Mouse (Mus musculus): ENCODE measurements around the gene 1500009C09Rik. TPM values are rescaled to one million over a fixed set of nuclear protein-coding genes. Genes with fewer than 3 reads are reported as not detected.
"Not testable (repeated sequence)": the region's sequence is repeated elsewhere in the genome, so short reads cannot be mapped to it uniquely, and the experiment has no call there.

Gene 1500009C09Rik
- total RNA-seq, 2 experiments from 2014 or later = not detected

DNA sequence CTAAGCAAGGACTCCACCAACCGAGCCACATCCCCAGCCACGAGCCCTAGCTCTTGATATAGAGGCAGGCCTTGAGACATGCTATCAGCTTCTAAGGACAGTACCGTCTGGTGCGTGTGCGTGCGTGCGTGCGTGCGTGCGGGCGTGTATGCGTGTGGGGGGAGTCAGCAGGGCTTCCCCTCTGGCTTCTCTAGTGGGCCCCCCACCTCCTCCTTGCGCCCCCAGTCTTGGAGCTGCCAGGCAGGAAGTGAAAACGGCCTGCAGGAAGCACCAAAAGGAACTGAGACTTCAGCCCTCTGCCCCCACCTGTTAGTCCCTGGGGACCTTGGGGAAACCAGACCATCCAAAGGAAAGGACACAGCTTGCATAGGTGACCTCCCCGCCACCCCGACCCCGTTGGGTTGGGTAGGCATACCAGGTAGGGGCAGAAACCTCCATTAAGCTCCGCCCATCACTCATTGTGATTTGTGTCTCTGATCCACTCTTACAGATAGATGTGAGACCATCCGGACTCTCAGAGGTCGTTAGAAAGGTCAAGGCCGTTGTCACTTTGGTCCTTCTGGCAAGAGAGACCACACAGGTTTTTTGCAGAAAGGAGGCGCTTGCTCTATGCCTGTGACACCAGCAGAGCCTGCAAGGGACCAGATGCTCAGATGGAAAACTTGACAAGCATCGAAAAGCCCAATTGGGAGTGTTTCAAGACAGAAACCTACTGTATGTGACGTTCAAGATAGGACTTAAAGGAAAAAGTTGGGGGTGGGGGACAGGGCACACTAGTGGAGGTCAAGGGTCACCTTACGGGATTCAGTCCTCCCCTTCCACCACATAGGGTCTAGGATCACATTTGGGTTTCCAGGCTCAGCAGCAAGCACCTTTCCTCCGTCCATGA is 33.2 kb upstream of the 1500009C09Rik start:
- no peak for DNase-seq

- no peak for DNase-seq
Measured at GRCm38 (mm10) chr15:82220003-82220675, 32.1 kb upstream of the 1500009C09Rik start.

GRCm38 (mm10) chr15:82221104-82221860 is 30.9 kb upstream of the 1500009C09Rik start:
- DNase-seq = no peak

- no peak for DNase-seq
Measured at GRCm38 (mm10) chr15:82223251-82223650, 28.9 kb upstream of the 1500009C09Rik start.

GRCm38 (mm10) chr15:82223657-82224601 is 28.3 kb upstream of the 1500009C09Rik start, which contains the start of gene Tnfrsf13c:
Gene Tnfrsf13c, minus strand, starts transcription at chr15:82224369.
- DNase-seq = peak; percentile 50

DNA sequence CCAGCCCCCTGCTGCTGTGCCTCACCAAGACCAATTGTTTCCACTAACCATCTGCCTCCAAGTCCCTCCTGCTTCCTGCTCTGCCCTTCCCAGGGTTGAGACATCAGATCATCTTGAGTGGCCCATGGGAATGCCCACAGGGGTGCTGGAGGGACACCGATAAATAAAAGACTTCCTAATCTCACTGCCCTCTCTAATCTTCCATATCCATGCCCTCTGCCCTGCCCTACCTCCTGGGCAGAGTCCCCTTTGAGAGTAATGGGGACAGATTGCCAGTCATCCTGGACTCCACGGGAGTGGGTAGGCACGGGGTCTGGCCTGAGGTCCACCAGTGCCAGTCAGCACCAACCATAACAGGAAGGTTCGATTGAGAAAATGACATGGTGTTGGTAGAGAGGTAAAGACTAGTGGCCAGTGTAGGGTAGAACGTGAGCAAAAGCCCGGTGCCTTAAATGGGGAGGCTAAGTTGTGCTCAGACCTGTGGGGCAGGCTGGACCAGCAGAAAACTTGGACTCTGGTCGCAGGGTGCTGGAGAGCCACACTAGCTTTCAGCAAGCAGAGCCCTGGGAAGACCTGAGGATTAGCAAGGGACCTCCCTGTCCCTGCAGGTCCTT is 27.5 kb upstream of the 1500009C09Rik start:
- no peak for DNase-seq

- no peak for DNase-seq
Measured at GRCm38 (mm10) chr15:82225769-82226168, 26.4 kb upstream of the 1500009C09Rik start.

DNA sequence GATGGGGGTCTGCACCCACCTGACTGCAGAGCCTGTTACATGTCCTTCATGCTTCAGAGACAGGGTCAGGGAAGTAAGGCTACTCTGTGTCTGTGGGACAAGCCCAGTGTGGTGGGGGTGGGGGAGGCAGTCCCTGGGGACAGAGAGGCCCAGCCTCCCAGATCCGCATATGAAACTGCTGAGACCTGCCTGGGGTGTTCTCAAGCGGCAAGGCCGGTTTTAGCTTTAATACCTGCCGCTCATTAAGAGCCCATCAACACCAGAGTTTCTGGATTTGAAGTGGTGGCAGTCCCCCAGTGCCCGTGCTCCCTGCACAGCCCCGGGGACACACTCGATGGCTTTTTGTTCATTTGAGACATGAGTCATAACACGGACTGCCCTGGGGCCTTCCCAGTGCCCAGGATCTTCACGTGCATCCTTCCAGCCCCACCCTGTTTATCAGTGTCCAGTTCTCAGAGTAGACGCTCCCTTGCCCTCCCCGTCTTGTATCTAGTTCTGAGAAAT is 22.6 kb upstream of the 1500009C09Rik start:
- DNase-seq = no peak

- no peak for DNase-seq
Measured at GRCm38 (mm10) chr15:82230098-82230611, 22.0 kb upstream of the 1500009C09Rik start.

DNA sequence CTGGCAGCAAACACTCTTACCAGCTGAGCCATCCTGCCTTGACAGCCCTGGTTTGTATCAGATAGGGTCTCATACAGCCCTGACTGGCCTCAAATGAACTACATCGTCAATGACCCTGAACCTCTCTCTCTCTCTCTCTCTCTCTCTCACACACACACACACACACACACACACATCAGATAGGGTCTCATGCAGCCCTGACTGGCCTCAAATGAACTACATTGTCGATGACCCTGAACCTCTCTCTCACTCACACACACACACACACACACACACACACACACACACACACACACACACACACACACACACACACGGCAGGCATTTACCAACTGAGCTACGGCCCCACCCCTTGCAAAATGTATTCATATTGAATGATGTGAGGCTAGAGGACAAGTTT is 21.1 kb upstream of the 1500009C09Rik start:
- DNase-seq = no peak

DNA sequence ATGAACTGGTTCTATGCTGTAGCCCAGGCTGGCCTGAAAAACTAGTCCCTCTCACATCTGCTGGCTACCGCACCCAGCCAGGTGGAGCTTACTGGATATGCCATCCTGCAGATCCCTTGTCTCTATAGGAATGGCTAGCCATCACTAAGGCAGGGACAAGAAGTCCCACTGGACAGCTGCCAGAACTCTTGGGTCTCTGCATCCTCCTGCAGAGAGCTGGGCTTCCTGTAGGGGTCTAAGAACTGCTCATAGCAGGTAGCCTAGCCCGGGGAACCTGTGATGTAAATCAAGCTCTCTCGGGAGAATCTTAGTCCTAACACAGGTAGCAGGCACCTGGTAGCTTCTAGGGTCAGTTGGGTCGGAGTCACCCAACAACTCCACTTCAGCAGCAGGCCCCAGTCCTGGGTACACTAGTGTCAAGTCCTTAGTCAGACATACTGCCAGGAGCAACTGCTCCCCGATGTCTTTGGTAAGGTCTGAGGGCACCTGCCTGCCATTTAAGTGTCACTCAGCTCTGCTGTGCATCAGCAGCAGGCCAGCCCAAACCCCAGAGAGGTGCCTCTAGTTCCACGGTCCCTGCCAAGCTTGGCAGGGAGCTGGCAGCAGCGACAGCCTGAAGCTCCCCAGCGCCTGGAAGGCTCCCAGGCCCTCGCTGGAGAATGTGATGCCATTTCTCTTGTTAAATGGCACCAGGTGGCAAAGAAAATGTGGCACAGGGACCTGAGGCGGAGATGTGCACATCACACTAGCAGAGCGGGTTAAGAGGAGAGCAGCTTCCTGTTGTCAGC is 20.4 kb upstream of the 1500009C09Rik start:
- DNase-seq = peak; percentile 50

DNA sequence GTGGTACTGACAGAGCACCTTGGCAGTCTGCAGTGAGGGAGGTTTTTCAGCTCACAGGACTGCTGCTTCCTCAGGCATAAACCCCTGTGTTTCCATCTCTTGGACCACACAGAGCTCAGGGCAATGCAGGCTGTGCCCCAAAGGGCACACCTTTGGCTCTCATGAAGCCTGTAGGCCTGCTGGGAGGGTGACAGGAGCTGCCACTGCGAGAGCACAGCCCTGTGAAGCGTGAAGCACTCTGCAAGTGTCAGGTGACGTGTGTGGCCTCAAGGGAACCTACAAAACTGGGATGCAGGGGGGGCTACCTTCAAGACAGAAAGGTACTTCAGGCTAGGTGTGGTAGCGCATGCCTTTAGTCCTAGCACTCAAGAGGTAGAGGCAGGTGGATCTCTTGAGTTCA is 19.5 kb upstream of the 1500009C09Rik start:
- no peak for DNase-seq

- DNase-seq = no peak
Measured at GRCm38 (mm10) chr15:82235661-82236060, 16.5 kb upstream of the 1500009C09Rik start.

GRCm38 (mm10) chr15:82236565-82236964 is 15.6 kb upstream of the 1500009C09Rik start:
- DNase-seq = peak; percentile 79

GRCm38 (mm10) chr15:82243311-82243710 is 8.9 kb upstream of the 1500009C09Rik start:
- no peak for DNase-seq

- no peak for DNase-seq
Measured at GRCm38 (mm10) chr15:82243742-82244114, 8.5 kb upstream of the 1500009C09Rik start.

DNA sequence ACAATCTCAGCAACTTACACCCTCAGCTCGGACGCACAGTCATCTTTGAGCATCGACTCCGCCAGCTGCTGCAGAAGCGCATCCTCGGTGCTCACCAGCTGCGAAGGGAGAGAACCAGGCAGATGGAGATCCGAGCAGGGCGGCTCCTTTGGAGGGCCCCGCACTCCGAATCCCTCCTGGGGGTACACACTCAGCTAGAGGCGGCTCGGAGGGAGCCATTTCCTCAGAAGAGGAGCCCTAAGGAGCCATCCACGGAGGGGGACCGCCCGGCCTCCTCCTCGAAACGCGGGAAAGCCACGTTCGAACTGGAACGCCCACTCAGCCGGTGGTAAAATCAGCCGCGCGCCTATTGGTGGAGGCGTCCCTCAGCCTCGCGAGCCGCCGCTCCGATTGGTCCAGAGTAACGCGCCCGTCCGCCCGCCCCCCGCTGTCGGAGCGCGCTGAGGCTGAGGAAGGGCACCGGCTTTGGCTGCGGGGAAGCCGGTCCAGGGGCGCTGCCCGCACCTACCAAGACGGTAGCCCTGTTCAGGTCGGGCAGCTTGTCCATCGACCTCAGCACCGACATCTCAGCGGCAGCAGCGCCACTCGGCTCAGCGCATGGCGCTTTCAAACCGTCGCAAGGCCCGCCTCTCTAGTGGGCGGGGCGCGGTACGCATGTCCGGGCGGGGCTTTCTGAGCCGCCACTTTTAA is 7.9 kb upstream of the 1500009C09Rik start, which contains the start of gene Cenpm:
TSS of gene Cenpm (minus strand) at position 634 of the 690 bp plus-strand sequence.
- DNase-seq = peak; percentile 93

DNA sequence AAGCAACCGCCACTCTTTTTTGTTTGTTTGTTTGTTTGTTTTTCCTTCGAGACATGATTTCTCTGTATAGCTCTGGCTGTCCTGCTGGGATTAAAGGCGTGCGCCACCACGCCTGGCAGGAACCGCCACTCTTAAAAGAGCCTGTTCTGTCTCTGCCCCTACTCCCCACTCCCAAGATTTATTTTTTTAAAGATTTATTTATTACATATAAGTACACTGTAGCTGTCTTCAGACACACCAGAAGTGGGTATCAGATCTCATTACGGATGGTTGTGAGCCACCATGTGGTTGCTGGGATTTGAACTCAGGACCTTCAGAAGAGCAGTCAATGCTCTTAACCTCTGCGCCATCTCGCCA is 7.4 kb upstream of the 1500009C09Rik start:
- DNase-seq = not testable (repeated sequence)

Measured in gastrocnemius, postnatal 10 days (tissue).